Mouse (Mus musculus): ENCODE results near the gene Vps13c.

Vps13c gene

DNA sequence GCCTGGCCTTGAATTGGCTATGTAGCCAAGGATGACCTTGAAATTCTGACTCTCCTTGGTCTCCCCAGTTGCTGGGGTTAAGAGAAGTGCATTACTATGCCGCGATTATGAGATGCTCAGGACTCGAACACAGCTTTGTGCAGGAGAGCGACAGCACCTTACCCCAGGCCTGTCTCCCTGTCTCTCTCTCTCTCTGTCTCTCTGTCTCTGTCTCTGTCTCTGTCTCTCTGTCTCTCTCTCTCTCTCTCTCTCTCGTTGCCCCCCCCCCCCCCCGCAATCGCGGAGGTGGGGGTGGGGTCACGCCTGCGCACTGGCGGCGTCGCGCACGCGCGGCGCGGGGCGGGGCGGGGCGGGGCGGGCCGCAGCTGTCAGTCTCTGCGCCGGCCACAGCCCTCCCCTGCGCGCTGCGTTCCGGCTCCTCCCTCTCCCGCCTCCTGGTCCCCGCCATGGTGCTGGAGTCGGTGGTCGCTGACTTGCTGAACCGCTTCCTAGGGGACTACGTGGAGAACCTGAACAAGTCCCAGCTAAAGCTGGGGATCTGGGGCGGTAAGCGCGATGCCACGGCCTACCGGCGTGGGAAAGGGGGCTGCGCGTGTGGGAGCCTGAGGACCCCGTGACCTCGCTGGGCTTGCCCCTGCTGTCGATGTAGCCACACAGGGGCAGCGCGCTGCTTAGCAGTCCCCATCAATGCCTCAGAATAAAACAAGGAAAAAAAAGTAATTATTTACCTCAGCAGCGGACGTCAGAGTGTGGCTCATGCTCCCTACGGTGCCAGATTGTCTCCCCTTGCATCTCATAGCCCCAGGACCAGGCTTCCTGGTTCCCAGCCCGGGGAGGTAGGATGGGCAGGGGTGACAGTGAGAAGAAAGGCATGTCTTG, at the start of gene Vps13c:
Gene Vps13c (plus strand): TSS at position 416 of the 879 bp plus-strand sequence.
- DNase-seq (ENCODE audit: low read depth, low spot score), result peak; percentile 89

DNA sequence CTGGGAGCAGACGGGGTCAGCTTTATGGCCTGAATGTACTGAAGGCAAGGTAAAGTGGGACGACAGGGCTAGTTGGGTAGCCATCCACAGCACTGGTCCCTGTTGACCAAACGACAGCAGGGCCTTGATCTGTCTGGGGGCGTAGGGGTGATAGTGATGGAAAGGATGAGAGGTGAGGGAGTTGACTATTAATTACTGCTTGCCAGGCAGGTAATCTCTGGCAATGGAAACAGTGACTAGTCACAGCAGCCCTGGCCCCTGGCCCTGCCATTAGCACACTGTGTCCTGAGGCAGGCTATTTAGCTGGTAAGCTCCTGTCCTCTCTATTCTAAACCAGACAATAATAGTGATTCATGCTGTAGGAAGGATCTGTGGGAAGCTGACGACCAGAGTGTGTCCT, 47.8 kb upstream of the Vps13c start:
- no peak for DNase-seq (ENCODE audit: low read depth, low spot score)

DNA sequence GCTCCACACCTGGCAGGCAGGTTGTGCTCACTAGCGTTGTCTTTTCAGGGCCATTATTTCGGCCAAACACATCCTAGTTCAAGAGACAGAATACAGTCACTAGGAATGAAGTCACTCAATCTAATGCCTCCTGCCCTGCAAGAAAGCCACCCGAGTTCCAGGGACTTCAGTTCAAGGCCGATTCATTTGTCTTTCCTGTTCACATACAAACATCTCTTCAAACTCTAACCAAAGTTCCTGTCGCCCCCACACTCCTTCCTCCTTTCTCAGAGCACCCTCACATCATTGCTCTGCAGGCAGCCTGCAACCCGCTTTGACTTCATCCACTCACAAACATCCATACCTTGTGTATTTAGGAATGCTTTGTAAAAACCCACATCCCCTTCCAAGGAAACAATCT, 46.7 kb upstream of the Vps13c start:
- DNase-seq (ENCODE audit: low read depth, low spot score), result no peak

DNA sequence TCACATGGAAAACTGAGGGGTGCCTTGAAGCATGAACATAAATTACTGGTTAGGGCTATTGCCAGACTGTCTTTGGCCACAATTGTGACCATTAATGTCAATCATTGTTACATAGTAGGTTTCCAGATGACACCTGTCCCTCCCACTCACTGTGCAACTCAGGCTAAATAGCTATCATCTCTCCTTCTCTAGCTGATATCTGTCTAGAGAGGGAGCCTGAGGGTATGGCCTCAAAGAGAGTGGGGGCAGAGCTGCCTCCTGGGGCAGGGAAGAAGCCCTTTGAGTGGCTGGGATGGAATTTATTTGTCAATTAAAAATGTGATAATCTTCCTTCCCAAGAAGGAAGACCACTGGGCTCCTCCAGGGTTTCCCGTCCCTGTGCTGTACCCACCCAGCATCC, 46.0 kb upstream of the Vps13c start:
- no peak for DNase-seq (ENCODE audit: low read depth, low spot score)

DNA sequence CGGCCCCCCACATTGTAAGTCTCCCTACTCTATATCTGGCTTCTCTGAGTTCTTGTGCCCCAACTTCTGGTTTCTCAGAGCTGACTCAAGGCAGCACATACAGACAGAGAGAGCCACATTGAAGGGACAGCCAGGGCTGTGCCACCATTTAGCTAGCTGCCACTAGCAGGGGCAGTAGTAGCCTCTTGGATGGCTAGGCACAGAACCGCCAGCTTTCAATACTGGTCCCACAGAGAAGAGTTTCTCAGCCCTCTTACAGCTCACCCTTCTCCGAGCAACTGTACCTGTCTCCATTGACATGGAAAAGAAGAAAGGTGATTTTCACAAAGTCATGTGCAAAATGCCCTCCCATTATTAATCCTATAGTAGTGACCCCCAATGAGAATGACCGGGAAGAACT, 45.5 kb upstream of the Vps13c start:
- DNase-seq (ENCODE audit: low read depth, low spot score), result no peak

DNA sequence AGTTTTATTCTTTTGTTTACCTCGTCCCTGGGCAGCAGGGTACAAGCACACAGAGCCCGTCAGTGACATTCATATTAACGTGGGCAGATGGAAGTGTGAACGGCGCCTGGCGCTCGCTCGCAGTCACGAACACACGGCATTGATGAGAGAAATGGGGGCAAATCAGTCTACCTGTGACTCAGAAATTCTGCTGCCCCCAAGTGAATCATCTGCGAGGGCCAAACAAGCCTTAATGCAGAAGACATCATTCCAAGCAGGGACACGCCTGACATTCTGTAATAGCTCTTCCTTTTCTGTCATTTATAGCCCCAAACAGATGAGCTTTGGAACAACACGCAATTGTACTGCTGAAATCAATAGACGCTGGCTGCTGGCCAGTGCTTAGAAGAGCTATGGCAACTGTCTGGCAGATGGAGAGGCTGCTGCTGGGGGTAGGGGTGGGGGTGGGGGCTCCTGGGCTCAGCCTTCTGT, 45.0 kb upstream of the Vps13c start:
- peak; percentile 83 for DNase-seq (ENCODE audit: low read depth, low spot score)

DNA sequence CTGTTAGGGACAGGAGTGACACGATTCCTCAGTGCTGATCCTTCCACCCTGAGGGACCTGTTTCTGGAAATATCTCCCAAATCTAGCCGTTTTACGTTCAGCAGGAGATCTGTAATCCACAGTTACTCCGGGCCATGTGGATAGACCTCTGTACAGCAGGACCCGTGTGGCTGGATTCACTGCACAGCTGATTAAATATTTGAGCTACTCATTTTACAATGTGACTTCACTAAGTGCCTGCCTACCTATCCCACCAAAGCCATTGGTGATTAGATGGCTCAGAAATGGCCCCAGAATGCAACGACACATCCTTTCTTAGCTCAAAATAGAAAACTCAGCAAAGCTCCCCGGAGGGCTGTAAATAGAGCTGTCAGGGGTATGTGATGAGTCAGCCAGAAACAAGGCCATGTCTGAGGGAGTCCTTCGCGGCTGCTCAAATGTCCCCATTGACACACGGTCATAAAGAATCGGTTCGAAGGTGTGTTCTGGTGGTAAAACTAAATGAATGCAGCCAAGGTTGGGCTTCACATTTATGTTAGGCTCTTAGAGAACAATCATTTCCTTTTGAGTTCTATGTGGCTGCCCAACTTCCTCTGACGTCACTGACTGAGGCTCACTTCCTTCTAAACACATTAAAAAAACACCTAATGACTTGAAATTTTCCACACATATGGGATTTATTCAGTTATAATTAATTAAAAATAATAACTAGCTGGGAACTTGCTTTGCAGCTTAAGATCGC, 40.9 kb upstream of the Vps13c start:
- DNase-seq (ENCODE audit: low read depth, low spot score), result peak; percentile 58

DNA sequence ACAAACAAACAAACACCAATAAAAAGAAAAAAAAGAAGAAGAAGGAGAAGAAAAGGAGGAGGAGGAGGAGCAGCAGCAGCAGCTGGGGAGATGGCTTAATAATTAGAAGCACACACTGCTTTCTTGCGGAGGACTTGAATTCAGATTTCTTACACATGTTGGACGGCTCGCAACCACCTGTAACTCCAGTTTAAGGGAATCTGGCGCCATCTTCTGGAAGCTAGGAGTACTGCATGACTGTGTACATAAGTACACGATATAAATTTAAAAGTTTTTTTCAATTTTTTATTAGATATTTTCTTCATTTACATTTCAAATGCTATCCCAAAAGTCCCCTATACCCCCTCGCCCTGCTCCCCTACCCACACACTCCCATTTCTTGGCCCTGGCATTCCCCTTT, 38.0 kb upstream of the Vps13c start:
- DNase-seq (ENCODE audit: low read depth, low spot score), result peak; percentile 91

DNA sequence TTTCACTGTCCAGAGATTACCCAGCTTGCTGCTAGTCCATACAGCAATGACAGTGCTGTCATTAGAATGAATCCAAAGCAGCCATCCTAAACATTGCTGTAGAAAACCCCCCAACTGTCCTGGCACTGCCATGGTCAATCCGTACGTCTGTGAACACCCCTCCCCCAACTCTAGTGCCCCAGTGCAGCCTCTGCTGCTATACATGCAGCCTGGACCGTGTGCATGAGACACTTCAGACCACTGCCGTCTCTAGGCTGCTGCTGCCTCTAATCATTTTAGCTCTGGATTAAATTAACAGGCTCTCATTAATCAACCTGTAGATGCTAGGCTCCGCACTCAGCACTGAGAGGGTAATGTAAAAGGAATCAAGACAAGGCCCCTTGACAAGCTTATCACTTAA, 33.2 kb upstream of the Vps13c start:
- DNase-seq (ENCODE audit: low read depth, low spot score), result no peak

DNA sequence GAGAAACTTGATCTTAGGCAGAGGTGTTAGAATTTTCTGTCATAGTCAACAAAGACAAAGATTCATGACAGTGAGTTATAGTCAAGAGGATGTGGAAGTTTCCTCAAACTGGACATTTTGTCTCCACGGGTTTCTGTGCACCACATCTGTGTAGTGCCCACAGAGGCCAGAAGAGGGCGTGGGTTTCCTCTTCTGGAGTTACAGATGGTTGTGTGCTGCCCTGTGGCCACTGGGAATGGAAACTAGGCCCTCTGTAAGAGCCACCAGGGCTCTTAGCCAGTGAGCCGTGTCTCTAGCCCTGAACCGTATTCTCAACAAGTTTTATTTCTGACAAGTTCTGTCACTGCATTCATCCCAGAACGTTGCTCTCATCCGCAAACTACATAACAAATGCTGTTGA, 29.7 kb upstream of the Vps13c start:
- DNase-seq (ENCODE audit: low read depth, low spot score), result no peak

DNA sequence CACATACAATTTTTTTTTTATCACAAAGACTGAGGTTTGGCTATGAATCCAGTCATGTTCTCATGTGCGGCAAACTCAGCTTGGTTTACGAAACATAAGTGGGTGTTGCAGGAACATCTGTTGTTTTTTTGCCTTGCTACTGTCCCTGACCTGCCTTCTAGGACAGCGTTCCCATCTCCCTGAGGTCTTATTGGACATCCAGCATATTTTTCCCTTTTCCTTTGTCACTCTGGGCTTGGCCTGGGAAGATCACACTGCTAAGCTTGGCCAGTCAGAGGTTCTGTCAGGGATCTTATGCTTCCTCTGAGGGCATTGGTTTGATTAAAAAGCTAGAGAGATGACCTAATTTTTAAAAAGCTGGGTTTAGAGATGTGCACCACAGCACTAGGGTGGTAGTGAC, 29.1 kb upstream of the Vps13c start:
- peak; percentile 32 for DNase-seq (ENCODE audit: low read depth, low spot score)

DNA sequence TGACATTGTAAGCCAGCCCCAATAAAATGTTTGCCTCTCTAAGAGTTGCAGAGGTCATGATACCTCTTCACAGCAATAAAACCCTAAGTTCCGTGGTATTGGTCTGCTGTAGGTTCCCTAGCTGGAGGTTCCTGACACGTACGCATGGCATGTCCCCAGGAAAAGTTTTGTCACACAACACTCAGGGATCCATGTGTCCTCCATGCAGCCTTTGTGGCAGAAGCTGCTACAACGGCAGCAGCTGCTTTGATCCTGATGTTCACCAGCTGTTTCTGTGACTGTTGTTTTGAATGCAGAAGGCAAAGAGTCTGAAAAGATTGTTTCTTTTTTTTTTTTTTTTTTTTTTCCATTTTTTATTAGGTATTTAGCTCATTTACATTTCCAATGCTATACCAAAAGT, 27.0 kb upstream of the Vps13c start:
- DNase-seq (ENCODE audit: low read depth, low spot score), result no peak

DNA sequence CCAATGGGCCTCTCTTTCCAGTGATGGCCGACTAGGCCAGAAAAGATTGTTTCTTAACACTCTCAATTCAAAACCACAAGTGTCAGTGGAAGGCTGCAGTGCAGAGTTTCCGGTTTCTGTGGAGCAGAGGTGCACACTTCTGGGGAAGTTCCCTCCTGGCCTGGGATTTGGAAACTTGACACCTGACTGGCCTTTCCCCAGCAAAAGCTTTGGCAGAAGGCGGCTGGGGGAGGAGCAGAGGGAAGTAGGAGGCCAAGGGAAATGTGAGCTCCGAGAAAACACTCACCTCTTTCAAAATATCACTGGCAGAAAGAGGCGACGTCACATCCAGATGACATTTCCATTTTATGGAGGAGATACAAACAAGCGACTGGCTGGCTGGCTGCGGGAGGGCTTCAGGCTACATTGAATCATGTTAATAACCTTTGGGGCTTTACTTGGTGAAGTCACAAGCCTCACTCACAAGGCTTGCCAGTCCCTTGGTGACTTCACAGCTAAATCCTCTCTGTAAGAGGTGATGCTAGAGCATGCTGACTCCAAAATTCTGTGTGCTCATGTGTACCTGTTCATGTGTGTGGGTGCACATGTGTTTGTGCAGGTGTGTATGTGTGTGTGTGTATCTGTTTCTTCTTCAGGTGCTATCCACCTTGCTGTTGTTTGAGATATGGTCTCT, 26.4 kb upstream of the Vps13c start:
- peak; percentile 16 for DNase-seq (ENCODE audit: low read depth, low spot score)

DNA sequence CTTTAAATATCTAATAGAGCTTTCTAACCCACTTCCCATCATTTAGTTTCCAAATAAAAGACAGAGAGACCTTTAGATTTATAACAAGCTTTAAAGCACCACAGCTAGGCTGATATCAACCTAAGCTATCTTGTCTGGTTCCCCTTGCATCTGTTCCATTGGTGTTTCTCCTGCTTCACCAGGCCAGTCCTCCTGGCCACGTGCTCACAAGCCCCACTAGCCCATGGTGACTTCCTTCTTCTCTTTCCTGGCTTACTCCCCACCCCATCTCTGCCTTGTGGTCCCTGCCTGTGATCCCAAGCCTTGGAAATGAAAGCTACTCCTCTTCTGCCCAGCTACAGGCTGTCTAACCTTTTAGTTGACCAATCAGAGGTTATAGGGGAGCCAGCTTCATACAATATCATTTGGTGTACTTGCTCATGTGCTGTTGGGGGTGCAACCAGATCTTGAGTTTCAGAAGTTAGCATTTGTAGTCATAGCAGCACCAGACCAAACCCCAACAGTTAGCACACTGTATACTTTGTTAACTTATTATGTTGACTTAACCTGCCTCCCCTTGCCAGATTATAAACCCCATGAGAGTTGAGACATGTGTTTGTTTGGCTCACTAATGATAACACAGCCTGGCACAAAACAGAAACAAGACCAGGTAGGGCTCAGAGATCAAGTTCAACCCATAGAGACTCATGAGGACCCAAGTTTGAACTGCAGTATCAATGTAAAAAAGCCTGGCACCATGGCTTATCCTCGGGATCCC, 23.8 kb upstream of the Vps13c start:
- no peak for DNase-seq (ENCODE audit: low read depth, low spot score)

DNA sequence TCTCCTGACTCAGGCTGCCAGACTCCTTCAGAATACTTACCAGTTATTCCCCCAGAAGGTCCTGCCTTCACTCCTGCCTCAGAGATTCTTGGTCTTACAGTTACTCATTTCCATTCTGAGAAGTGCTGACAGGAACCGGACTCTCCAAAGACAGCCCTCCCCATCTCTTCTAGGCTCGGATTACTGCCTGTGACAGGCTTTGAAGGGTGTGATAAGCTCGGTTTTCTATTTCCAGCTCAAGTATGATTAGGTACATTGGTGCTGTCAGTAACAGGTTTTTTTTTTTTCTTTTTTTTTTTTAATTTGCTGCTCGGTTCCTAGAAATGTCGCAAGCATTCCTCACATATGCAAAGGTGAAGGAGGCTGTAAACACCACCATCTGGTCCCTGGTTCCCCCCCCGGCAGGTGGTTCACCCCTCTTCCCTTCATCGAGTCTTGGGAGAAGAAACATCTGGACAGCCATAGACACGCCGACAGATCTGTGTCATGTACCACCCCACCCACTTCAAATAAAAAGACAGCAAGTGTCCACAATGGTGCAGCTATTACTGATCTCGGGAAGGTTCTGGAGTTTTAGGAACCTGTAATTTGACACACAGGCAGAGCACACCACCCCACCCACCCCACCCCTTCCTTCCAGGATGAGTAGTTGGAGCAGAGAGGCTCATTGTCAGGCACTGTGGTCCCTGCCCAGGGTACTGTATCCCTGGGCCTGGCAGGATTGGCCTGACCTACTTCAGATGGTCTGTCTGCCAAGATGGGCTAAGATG, 22.1 kb upstream of the Vps13c start:
- peak; percentile 33 for DNase-seq (ENCODE audit: low read depth, low spot score)

DNA sequence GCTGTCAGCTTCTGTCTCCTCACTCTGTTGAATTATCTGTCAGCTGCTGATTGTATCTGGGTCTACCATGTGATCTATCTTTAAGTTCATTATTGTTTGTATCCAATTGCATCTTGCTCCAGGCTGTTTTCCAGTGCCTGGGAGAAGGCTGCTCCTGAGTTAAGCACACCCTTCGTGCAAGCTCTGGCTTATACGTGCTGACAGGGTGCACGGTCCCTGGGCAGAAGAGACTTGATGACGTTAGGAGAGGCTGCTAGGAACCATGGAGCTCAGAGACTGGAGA, 21.6 kb upstream of the Vps13c start:
- no peak for DNase-seq (ENCODE audit: low read depth, low spot score)

DNA sequence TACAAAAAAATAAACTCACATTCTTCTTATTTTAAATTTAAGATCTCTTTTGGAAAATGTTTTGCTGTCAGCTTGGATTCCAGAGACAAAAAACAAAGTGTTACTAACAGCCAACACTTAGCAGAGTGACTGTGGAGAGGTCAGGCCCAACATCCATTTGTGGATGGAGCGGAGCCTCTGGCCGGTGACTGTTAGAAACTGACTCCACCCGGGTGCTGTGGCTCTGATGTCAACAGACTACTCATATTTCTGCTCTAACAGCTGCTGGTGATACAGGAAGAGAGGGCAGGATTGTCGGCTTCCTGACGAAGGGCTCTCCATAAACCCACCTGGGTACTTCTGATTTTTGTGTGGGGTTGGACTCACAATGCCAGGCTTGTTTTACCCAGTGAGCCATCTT, 17.1 kb upstream of the Vps13c start:
- DNase-seq (ENCODE audit: low read depth, low spot score), result no peak

DNA sequence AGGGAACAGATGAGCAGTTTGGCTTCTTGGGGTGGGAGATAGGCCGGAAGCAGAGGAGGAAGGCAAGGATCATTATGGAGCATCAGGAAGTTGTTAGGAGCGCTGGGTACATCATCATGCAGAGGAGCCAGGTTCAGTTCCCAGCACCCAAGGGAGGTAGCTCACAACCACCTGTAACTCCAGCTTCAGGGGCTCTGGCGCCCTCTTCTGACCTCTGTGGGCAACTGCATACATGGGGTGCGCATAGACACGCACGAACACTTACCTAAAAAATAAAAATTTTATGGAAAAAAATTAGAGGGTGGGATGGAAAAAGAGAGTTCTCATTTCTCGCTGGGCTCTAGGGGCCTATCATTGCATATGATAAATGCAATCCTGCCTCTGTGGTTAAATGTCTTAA, 14.7 kb upstream of the Vps13c start:
- no peak for DNase-seq (ENCODE audit: low read depth, low spot score)

DNA sequence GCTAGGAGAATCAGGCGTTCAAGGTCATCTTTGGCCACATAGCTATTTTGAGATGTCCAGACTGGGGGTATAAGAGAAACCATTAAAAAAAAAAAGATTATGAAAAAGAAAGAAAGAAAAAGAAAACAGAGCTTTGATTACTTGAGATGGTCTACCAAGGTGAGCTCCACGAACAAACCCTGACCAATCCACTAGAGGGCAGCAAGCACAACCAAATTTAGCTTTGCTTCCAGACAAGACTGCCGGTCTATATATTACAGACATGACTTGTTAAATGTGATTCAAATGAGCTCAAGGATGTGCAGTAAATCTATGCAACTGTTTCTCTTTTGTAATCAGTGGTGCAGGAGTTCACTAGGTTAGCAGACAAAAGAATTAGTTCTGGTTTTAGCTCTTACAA, 12.0 kb upstream of the Vps13c start:
- DNase-seq (ENCODE audit: low read depth, low spot score), result peak; percentile 87

DNA sequence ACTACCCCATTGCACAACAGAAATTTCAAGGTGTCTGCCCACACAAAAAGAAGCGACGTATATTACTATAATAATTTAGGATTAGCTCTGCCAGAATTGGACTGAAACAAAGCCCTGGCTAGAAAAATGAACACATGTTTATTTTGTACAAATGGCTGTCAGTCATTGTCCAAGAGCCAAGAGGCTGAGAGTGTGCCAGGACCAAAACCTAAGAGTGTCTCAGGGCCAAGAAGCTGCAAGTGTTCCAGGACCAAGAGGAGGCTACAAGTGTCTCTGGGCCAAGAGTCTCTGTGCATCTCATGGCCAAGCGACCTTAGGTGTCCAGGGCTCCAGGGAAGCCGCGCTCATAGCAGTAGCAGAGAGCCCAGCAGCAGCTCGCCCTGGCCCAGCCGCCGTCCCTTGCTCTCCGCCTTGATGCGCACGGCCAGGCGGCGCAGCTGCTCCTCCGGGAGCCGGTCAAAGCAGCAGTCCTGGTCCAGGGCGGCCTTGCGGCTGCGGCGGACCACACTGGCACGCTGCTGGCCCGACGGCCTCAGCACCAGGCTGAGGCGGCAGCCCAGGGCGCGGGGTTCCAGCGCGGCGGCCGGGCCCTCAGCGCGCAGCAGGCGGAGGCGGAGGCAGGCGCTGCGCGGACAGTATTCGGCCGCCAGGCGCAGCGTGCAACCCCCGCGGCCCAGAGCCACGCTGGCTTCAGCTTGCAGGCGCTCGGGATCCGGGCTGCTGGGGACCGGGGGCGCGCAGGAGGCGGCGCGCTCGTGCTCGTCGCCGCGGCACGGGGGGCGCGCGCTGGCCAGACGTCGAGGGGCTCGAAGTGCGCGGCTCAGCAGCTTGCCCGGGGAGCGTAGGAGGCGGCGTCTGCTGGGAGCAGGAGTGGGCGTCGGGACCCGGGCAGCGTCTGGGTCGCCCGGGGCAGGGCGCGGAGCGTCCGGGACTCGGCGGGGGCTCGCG, 9.5 kb upstream of the Vps13c start:
- peak; percentile 65 for DNase-seq (ENCODE audit: low read depth, low spot score)
